Mouse (Mus musculus): ENCODE results near the gene Prim1. TPM values are rescaled to one million over a fixed set of nuclear protein-coding genes. Genes with fewer than 3 reads are reported as not detected.

The Prim1 gene
- polyA plus RNA-seq, 1 experiment, result 2.3 TPM

DNA sequence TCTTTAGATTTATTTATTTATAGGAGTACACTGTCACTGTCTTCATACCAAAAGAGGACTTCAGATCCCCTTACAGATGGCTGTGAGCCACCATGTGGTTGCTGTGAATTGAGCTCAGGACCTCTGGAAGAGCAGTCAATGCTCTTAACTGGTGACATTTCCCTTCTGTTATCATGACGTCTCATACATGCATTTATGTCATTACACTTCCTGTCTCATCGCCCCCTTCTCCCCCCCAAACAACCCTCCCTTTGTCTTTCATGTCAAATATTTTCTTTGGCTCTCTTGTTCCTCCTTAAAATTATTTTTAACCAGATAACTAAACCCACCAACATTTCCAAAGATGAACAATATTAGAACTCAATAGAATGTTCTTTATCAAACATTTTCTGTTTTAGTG is 15.9 kb downstream of the Prim1 start:
- no peak for TF ChIP-seq CTCF (IDR thresholded peaks at IDR 0.05; ENCODE audit: insufficient read depth, low read length)
- TF ChIP-seq POLR2A (IDR thresholded peaks at IDR 0.05; ENCODE audit: borderline replicate concordance, extremely low read depth, low read depth, low read length), result no peak
- 40% methylated on average over 2 of the region's 2 CpGs for WGBS
- H3K4me1 ChIP-seq (ENCODE audit: control insufficient read depth, insufficient read depth, low read length), result peaks cover 6% of the 10 kb centered on the region
- DNase-seq, result no peak
- H3K4me3 ChIP-seq (replicated peaks; ENCODE audit: extremely low read depth, low read depth, low read length), result no peak overlapping the region

DNA sequence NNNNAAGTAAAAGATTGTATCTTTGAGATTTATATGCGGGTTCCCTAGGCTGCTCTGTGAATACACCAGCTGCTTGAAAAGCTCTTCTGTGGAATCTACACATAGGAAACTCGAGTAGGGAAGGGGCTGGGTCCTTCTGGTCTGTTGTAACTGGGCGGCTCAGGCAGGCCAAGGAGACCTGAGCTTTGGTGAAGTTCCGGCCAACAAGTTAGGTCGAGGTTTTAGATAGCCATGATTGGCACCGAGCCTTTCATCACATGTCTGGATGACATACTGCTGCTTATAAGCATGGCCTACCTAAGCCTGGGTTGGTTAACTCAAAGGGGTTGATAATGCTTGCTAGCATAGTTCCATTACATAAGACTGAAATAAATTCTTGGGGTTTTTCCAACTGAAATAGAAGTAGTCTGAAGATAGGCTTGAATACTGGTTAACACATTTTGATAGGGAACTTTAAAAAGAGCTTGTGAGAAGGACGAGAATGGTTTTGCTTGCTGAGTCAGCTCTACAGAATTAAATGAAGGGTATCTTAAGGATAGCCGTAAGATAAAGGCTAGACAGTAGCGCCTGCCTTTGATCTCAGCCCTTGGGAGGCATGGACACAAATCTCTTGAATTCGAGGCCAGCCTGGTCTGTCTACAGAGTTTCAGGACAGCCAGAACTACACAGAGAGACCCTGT is 21.9 kb downstream of the Prim1 start:
- H3K4me3 ChIP-seq (replicated peaks; ENCODE audit: extremely low read depth, low read depth, low read length), result peak overlapping the region; percentile 92
- H3K4me1 ChIP-seq (ENCODE audit: control insufficient read depth, insufficient read depth, low read length), result peaks cover 18% of the 10 kb centered on the region
- peak; percentile 40 for DNase-seq
- TF ChIP-seq POLR2A (IDR thresholded peaks at IDR 0.05; ENCODE audit: borderline replicate concordance, extremely low read depth, low read depth, low read length) (no peak), CTCF (IDR thresholded peaks at IDR 0.05; ENCODE audit: insufficient read depth, low read length) (no peak)
- 5% methylated on average over 10 of the region's 10 CpGs for WGBS

DNA sequence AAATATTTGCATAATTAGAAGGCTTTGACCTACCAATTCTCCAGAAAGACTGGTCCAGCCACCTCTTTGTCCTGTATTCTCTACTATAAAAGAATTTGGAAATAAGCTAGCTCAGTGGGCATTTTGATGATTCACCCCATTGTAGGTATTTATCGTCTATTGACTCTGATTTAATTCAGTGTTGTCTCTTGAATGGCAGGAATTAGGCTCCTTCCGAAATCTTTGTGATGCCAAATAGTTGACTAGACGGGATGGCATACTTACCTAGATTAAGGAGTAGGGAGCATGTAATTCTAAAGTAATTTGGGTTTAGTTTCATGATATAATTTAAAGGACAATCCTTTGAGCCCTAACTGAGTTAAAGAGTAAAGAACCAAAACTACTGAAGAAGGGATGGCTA is 23.0 kb downstream of the Prim1 start:
- 47% methylated on average over 3 of the region's 3 CpGs for WGBS
- H3K4me1 ChIP-seq (ENCODE audit: control insufficient read depth, insufficient read depth, low read length), result peaks cover 18% of the 10 kb centered on the region
- TF ChIP-seq CTCF (IDR thresholded peaks at IDR 0.05; ENCODE audit: insufficient read depth, low read length), result no peak
- TF ChIP-seq POLR2A (IDR thresholded peaks at IDR 0.05; ENCODE audit: borderline replicate concordance, extremely low read depth, low read depth, low read length), result no peak
- no peak overlapping the region for H3K4me3 ChIP-seq (replicated peaks; ENCODE audit: extremely low read depth, low read depth, low read length)
- DNase-seq, result no peak

DNA sequence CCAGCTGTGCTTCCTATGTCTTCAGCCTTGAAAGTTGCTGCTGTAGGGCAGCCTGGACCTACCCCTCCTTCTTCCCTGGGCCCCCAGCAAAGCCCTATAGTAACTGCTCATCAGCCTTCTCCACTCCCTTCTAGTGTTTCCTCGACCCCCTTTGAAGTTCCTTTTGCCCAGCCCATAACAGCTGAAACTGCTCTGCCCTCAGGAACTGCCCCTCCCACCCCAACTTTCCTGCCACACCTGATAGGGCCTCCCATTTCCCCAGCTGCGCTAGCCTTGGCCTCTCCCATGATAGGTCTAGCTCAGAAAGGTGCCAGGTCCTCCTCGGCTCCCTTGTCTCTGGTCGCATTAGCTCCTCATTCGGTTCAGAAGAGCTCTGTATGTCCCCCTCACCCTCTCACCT is 24.2 kb downstream of the Prim1 start:
- WGBS, result 35% methylated on average over 5 of the region's 5 CpGs

DNA sequence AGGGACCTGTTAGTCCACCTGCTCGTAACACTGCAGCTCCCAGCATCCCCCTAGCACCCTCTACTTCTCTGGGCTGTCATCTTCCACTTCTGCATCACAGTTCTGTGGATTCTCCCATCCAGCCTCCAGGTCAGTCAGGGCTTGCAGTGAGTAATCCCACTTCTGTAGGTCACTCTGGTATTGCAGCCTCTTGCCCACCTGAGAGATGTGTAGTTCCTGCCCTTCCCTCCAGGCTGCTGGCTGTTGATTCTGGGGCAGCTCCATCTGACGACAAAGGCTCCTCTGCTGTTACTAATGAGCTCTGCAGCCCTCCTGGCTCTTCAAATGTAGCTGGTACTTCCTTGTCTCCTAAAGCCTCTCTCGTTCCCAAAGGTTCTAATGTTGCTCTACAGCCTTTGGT is 24.9 kb downstream of the Prim1 start:
- 54% methylated on average over 3 of the region's 3 CpGs for WGBS
- peaks cover 12% of the 10 kb centered on the region for H3K4me1 ChIP-seq (ENCODE audit: control insufficient read depth, insufficient read depth, low read length)
- TF ChIP-seq CTCF (IDR thresholded peaks at IDR 0.05; ENCODE audit: insufficient read depth, low read length), result no peak
- no peak overlapping the region for H3K4me3 ChIP-seq (replicated peaks; ENCODE audit: extremely low read depth, low read depth, low read length)
- DNase-seq, result no peak

More for the DNA sequence above, 24.2 kb downstream of the Prim1 start:
- peaks cover 16% of the 10 kb centered on the region for H3K4me1 ChIP-seq (ENCODE audit: control insufficient read depth, insufficient read depth, low read length)
- no peak for DNase-seq
- TF ChIP-seq POLR2A (IDR thresholded peaks at IDR 0.05; ENCODE audit: borderline replicate concordance, extremely low read depth, low read depth, low read length) (no peak), CTCF (IDR thresholded peaks at IDR 0.05; ENCODE audit: insufficient read depth, low read length) (no peak)
- no peak overlapping the region for H3K4me3 ChIP-seq (replicated peaks; ENCODE audit: extremely low read depth, low read depth, low read length)

DNA sequence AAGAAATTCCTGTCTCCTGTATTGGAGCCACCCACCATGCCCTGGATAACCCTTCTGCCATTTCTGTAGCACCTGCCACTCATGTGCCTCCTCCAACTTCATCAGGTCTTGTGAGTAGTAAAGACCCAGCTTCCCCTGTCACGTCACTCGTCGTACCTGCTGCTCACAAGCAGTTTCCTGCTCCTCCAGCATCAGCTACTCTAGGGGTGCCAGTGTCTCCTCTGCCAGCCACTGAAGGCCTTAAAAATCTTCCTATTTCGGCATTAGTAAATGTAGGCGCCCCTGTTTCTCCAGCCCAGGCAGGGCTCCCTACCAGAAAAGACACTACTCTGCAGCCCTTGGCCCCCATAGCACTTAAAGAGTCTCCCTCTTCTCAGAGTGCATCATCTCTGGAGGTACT is 25.3 kb downstream of the Prim1 start:
- 72% methylated on average over 5 of the region's 5 CpGs for WGBS
- DNase-seq, result no peak
- Histone ChIP-seq H3K4me1 (ENCODE audit: control insufficient read depth, insufficient read depth, low read length) (peaks cover 13% of the 10 kb centered on the region), H3K4me3 (replicated peaks; ENCODE audit: extremely low read depth, low read depth, low read length) (no peak overlapping the region)
- no peak for TF ChIP-seq CTCF (IDR thresholded peaks at IDR 0.05; ENCODE audit: insufficient read depth, low read length)
- no peak for TF ChIP-seq POLR2A (IDR thresholded peaks at IDR 0.05; ENCODE audit: borderline replicate concordance, extremely low read depth, low read depth, low read length)

DNA sequence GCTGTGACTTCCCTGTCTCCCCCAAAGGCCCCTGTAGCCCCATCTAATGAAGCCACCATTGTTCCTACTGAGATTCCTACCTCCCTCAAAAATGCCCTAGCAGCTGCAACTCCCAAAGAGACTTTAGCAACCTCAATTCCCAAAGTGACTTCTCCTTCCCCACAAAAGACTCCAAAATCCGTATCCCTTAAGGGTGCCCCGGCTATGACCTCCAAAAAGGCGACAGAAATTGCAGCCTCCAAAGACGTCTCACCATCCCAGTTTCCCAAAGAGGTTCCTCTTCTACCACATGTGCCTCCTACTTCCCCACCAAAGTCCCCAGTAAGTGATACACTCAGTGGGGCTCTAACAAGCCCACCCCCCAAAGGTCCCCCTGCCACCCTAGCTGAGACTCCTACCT is 26.7 kb downstream of the Prim1 start:
- Histone ChIP-seq H3K4me1 (ENCODE audit: control insufficient read depth, insufficient read depth, low read length) (peaks cover 13% of the 10 kb centered on the region), H3K4me3 (replicated peaks; ENCODE audit: extremely low read depth, low read depth, low read length) (no peak overlapping the region)
- WGBS, result 83% methylated on average over 4 of the region's 4 CpGs
- TF ChIP-seq POLR2A (IDR thresholded peaks at IDR 0.05; ENCODE audit: borderline replicate concordance, extremely low read depth, low read depth, low read length) (no peak), CTCF (IDR thresholded peaks at IDR 0.05; ENCODE audit: insufficient read depth, low read length) (no peak)
- no peak for DNase-seq

DNA sequence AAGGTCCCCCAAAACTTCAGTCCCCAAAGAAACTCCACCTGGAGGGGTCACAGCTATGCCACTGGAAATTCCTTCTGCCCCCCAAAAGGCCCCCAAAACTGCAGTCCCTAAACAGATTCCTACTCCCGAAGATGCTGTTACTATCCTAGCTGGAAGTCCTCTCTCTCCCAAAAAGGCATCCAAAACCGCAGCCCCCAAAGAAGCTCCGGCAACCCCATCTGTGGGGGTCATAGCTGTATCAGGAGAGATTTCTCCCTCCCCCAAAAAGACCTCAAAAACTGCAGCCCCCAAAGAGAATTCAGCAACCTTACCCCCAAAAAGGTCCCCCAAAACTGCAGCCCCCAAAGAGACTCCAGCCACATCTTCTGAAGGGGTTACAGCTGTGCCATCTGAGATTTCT is 27.5 kb downstream of the Prim1 start:
- Histone ChIP-seq H3K4me3 (replicated peaks; ENCODE audit: extremely low read depth, low read depth, low read length) (no peak overlapping the region), H3K4me1 (ENCODE audit: control insufficient read depth, insufficient read depth, low read length) (peaks cover 8% of the 10 kb centered on the region)
- 89% methylated on average over 3 of the region's 3 CpGs for WGBS
- no peak for DNase-seq
- no peak for TF ChIP-seq CTCF (IDR thresholded peaks at IDR 0.05; ENCODE audit: insufficient read depth, low read length)
- TF ChIP-seq POLR2A (IDR thresholded peaks at IDR 0.05; ENCODE audit: borderline replicate concordance, extremely low read depth, low read depth, low read length), result no peak

DNA sequence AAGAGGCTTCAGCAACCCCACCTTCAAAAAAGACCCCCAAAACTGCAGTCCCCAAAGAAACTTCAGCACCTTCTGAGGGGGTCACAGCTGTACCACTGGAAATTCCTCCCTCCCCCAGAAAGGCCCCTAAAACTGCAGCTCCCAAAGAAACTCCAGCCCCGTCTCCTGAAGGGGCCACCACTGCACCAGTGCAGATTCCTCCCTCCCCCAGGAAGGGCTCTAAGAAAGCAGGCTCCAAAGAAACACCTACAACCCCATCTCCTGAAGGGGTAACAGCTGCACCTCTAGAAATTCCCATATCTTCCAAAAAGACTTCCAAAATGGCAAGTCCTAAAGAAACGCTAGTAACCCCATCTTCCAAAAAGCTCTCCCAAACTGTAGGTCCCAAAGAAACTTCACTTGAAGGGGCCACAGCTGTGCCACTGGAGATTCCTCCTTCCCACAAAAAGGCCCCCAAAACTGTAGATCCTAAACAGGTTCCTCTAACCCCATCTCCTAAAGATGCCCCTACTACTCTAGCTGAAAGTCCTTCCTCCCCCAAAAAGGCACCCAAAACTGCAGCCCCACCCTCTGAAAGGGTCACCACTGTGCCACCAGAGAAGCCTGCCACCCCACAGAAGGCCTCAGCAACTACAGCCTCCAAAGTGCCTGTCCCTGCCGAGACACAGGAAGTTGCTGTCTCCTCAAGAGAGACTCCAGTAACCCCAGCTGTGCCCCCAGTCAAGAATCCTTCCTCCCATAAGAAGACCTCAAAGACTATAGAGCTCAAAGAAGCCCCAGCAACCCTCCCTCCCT is 28.3 kb downstream of the Prim1 start:
- peaks cover 6% of the 10 kb centered on the region for H3K4me1 ChIP-seq (ENCODE audit: control insufficient read depth, insufficient read depth, low read length)
- TF ChIP-seq CTCF (IDR thresholded peaks at IDR 0.05; ENCODE audit: insufficient read depth, low read length), result no peak
- no peak for TF ChIP-seq POLR2A (IDR thresholded peaks at IDR 0.05; ENCODE audit: borderline replicate concordance, extremely low read depth, low read depth, low read length)
- no peak overlapping the region for H3K4me3 ChIP-seq (replicated peaks; ENCODE audit: extremely low read depth, low read depth, low read length)
- no peak for DNase-seq
- WGBS, result 54% methylated on average over 3 of the region's 3 CpGs

DNA sequence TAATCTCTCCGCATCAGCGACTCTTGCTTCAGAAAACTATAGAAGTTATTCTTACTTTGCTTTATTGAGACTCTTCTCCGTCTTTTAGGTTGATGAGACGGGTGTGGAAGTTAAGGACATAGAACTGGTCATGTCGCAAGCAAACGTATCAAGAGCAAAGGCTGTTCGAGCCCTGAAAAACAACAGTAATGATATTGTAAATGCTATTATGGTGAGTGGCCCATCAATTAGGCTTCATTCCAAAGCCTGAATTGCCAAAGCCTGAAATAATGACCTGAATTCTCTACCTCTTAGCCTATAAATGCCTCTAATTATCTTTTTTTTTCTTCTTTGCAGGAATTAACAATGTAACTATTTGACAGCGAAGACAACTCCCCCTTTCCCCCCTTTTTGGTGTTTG is 33.2 kb downstream of the Prim1 start:
- no peak for DNase-seq
- peaks cover 2% of the 10 kb centered on the region; the same call in 1 of the 2 replicates for H3K4me1 ChIP-seq (ENCODE audit: control insufficient read depth, insufficient read depth, low read length)
- H3K4me3 ChIP-seq (replicated peaks; ENCODE audit: extremely low read depth, low read depth, low read length), result no peak overlapping the region
- TF ChIP-seq CTCF (IDR thresholded peaks at IDR 0.05; ENCODE audit: insufficient read depth, low read length), result no peak
- no peak for TF ChIP-seq POLR2A (IDR thresholded peaks at IDR 0.05; ENCODE audit: borderline replicate concordance, extremely low read depth, low read depth, low read length)
- 96% methylated on average over 8 of the region's 8 CpGs for WGBS
